Mouse (Mus musculus) neural tube, embryonic 10.5 days (tissue): ENCODE results near the gene Ankrd13d.
A peak's percentile ranks its signal among the peaks of the same experiment; 100 is the strongest.

ENCODE experiments used
- DNase-seq: peaks from one replicate; pipeline ENCODE4 v3.0.0-alpha.2; 2017; ENCODE audit warnings: low spot score; ENCODE audit errors: extremely low spot score

Gene Ankrd13d

DNA sequence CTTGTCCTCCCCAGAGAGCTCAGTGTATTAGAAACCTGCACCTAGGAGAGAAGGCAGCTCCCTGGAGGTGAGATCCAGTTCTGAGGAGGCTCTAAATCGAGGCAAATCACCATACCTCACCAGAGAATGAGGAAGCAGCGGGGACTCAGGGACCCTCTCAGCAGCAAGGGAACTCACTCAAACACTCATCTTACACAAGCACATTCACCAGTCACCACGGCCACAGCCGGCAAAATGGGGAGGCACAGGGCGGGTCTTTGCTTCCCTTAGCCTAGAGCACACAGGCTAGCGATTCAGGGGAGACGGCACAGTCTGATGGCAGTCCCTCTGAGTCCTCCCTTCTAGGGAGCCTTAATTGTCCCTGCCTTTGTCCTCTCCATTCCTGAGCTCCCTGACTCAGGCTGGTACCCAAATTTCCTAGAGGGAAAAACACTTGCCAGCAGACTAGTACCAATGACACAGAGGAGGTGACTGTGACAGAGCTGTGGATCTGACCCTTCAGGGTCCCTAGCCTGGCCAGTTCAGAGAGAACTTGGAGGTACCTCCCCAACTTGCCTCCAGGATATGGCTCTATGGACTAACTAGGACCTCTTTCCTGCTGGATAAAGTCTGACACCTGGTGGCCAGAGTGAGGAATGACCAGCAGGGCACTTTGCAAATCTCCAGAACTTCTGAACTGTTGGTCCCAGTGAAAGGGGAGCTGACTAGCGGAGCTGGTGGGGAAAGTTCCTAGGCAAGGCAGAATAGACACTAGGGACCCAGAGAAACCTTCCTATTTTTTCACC, 54.9 kb downstream of the Ankrd13d start:
- DNase-seq, result peak; percentile 65

DNA sequence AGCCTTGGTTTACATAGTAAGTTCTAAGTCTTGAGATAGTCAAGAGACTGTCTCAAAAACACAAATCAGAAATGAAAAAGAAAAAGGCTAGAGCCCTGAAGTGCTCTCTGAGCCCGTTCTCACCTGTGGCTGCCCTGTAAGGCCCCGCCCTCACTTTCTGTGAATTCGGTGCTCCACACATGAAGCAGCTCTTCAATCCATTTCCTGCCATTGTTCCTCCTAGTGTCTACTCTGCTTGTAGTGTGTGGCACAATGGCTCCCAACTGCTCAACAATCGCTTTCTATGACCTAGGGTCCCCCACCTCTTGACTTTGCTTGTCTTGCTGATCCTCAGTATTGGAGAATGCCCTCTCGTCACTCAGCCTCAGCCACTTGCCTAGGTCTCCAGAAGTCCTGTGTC, 55.5 kb downstream of the Ankrd13d start:
- DNase-seq, result no peak

GRCm38 (mm10) chr19:4226779-4227178, 56.2 kb downstream of the Ankrd13d start:
- no peak for DNase-seq

- no peak for DNase-seq
Measured at GRCm38 (mm10) chr19:4222165-4222564, 60.8 kb downstream of the Ankrd13d start.

- no peak for DNase-seq
Measured at GRCm38 (mm10) chr19:4220957-4221743, 61.8 kb downstream of the Ankrd13d start.

GRCm38 (mm10) chr19:4220416-4220815, 62.5 kb downstream of the Ankrd13d start:
- DNase-seq, result no peak
